Mouse (Mus musculus): ENCODE data around the gene Vps13c. TPM values are rescaled to one million over a fixed set of nuclear protein-coding genes. Genes with fewer than 3 reads are reported as not detected.

Vps13c gene
- polyA plus RNA-seq, 1 experiment from 2014 or later = 11.2 TPM

GRCm38 (mm10) chr9:67900398-67900797, 60.2 kb downstream of the Vps13c start:
- Histone ChIP-seq H3K4me2 (no peak overlapping the region), H3K27ac (no peak overlapping the region), H3K4me3 (no peak overlapping the region), H3K4me1 (replicated peaks) (peaks cover 10% of the 10 kb centered on the region; the same call in 1 of the 2 replicates), H3K9me3 (no peaks in the 10 kb centered on the region), H3K9ac (no peak overlapping the region), H3K36me3 (peaks cover 35% of the 10 kb centered on the region), H3K27me3 (no peaks in the 10 kb centered on the region)
- WGBS = 55% methylated on average over 5 of the region's 5 CpGs
- ATAC-seq (ENCODE audit: low FRiP score) = no peak

- 63% methylated on average over 6 of the region's 6 CpGs for WGBS
- ATAC-seq (ENCODE audit: low FRiP score) = no peak
These were observed 64.2 kb downstream of the Vps13c start for GRCm38 (mm10) chr9:67904355-67904754.

GRCm38 (mm10) chr9:67905541-67905940, 65.3 kb downstream of the Vps13c start:
- WGBS = 77% methylated on average over 2 of the region's 2 CpGs
- ATAC-seq (ENCODE audit: low FRiP score) = no peak
- H3K4me1 ChIP-seq (replicated peaks) = no peaks in the 10 kb centered on the region
- H3K4me3 ChIP-seq = no peak overlapping the region
- no peaks in the 10 kb centered on the region for H3K27me3 ChIP-seq
- no peak overlapping the region for H3K9ac ChIP-seq
- no peak overlapping the region for H3K4me2 ChIP-seq
- H3K27ac ChIP-seq = no peak overlapping the region
- peaks cover 69% of the 10 kb centered on the region for H3K36me3 ChIP-seq
- no peaks in the 10 kb centered on the region for H3K9me3 ChIP-seq

More at GRCm38 (mm10) chr9:67904355-67904754, 64.2 kb downstream of the Vps13c start:
- H3K9ac ChIP-seq = no peak overlapping the region
- H3K4me3 ChIP-seq = no peak overlapping the region
- no peak overlapping the region for H3K4me2 ChIP-seq
- no peak overlapping the region for H3K27ac ChIP-seq
- H3K27me3 ChIP-seq = no peaks in the 10 kb centered on the region
- no peaks in the 10 kb centered on the region for H3K4me1 ChIP-seq (replicated peaks)
- H3K9me3 ChIP-seq = no peaks in the 10 kb centered on the region
- H3K36me3 ChIP-seq = peaks cover 57% of the 10 kb centered on the region

- Histone ChIP-seq H3K9me3 (no peaks in the 10 kb centered on the region), H3K4me1 (replicated peaks) (no peaks in the 10 kb centered on the region), H3K27me3 (no peaks in the 10 kb centered on the region), H3K4me3 (no peak overlapping the region), H3K27ac (no peak overlapping the region), H3K36me3 (peaks cover 66% of the 10 kb centered on the region), H3K4me2 (no peak overlapping the region), H3K9ac (no peak overlapping the region)
- WGBS = 91% methylated on average over 7 of the region's 7 CpGs
- ATAC-seq (ENCODE audit: low FRiP score) = no peak
These were observed 74.5 kb downstream of the Vps13c start for GRCm38 (mm10) chr9:67914681-67915080.

GRCm38 (mm10) chr9:67922350-67922749, 82.2 kb downstream of the Vps13c start:
- ATAC-seq (ENCODE audit: low FRiP score) = no peak
- no peak overlapping the region for H3K9ac ChIP-seq
- no peaks in the 10 kb centered on the region for H3K27me3 ChIP-seq
- H3K4me3 ChIP-seq = no peak overlapping the region
- no peaks in the 10 kb centered on the region for H3K9me3 ChIP-seq
- no peak overlapping the region for H3K4me2 ChIP-seq
- no peak overlapping the region for H3K27ac ChIP-seq
- H3K36me3 ChIP-seq = peaks cover 46% of the 10 kb centered on the region
- 48% methylated on average over 5 of the region's 5 CpGs for WGBS
- H3K4me1 ChIP-seq (replicated peaks) = 0 out of 2 replicates have a peak, but pooled peaks cover 4% of the 10 kb centered on the region

GRCm38 (mm10) chr9:67930629-67931028, 90.4 kb downstream of the Vps13c start:
- ATAC-seq (ENCODE audit: low FRiP score) = no peak
- Histone ChIP-seq H3K27me3 (no peaks in the 10 kb centered on the region), H3K27ac (no peak overlapping the region), H3K4me3 (no peak overlapping the region), H3K4me1 (replicated peaks) (no peaks in the 10 kb centered on the region), H3K4me2 (no peak overlapping the region), H3K9me3 (no peaks in the 10 kb centered on the region), H3K36me3 (peaks cover 49% of the 10 kb centered on the region), H3K9ac (no peak overlapping the region)
- WGBS = 75% methylated on average over 7 of the region's 7 CpGs

- Histone ChIP-seq H3K9ac (no peak overlapping the region), H3K27ac (no peak overlapping the region), H3K4me1 (replicated peaks) (no peaks in the 10 kb centered on the region), H3K4me3 (no peak overlapping the region), H3K9me3 (no peaks in the 10 kb centered on the region), H3K4me2 (no peak overlapping the region), H3K27me3 (no peaks in the 10 kb centered on the region), H3K36me3 (peaks cover 43% of the 10 kb centered on the region)
- ATAC-seq (ENCODE audit: low FRiP score) = no peak
- WGBS = 58% methylated on average over 2 of the region's 2 CpGs
These were observed 97.1 kb downstream of the Vps13c start for GRCm38 (mm10) chr9:67937286-67937685.

- no peak overlapping the region for H3K4me3 ChIP-seq
- H3K27me3 ChIP-seq = no peaks in the 10 kb centered on the region
- WGBS = 72% methylated on average over 7 of the region's 7 CpGs
- no peaks in the 10 kb centered on the region for H3K4me1 ChIP-seq (replicated peaks)
- ATAC-seq (ENCODE audit: low FRiP score) = no peak
- peaks cover 82% of the 10 kb centered on the region for H3K36me3 ChIP-seq
- no peaks in the 10 kb centered on the region for H3K9me3 ChIP-seq
- no peak overlapping the region for H3K27ac ChIP-seq
- no peak overlapping the region for H3K4me2 ChIP-seq
- no peak overlapping the region for H3K9ac ChIP-seq
These were observed 115.3 kb downstream of the Vps13c start for GRCm38 (mm10) chr9:67955466-67956010.

GRCm38 (mm10) chr9:67961953-67962352, 121.8 kb downstream of the Vps13c start:
- no peak for ATAC-seq (ENCODE audit: low FRiP score)
- H3K4me3 ChIP-seq = no peak overlapping the region
- H3K9me3 ChIP-seq = no peaks in the 10 kb centered on the region
- H3K4me2 ChIP-seq = no peak overlapping the region
- no peaks in the 10 kb centered on the region for H3K27me3 ChIP-seq
- H3K9ac ChIP-seq = no peak overlapping the region
- 98% methylated on average over 5 of the region's 5 CpGs for WGBS
- no peak overlapping the region for H3K27ac ChIP-seq
- peaks cover 7% of the 10 kb centered on the region for H3K4me1 ChIP-seq (replicated peaks)
- H3K36me3 ChIP-seq = peaks cover 45% of the 10 kb centered on the region

- no peak overlapping the region for H3K4me3 ChIP-seq
- peaks cover 34% of the 10 kb centered on the region for H3K36me3 ChIP-seq
- peak overlapping the region; percentile 24; the same call in 1 of the 2 replicates for H3K27ac ChIP-seq
- no peaks in the 10 kb centered on the region for H3K9me3 ChIP-seq
- peaks cover 7% of the 10 kb centered on the region for H3K4me1 ChIP-seq (replicated peaks)
- peak overlapping the region; percentile 14; the same call in 1 of the 2 replicates for H3K4me2 ChIP-seq
- ATAC-seq (ENCODE audit: low FRiP score) = no peak
- WGBS = 21% methylated on average over 14 of the region's 14 CpGs
- H3K27me3 ChIP-seq = no peaks in the 10 kb centered on the region
- no peak overlapping the region for H3K9ac ChIP-seq
These were observed 125.7 kb downstream of the Vps13c start for GRCm38 (mm10) chr9:67965889-67966288.

- H3K9ac ChIP-seq = no peak overlapping the region
- H3K27me3 ChIP-seq = no peaks in the 10 kb centered on the region
- H3K4me3 ChIP-seq = no peak overlapping the region
- no peak overlapping the region for H3K27ac ChIP-seq
- no peak for ATAC-seq (ENCODE audit: low FRiP score)
- peaks cover 39% of the 10 kb centered on the region for H3K36me3 ChIP-seq
- H3K4me2 ChIP-seq = no peak overlapping the region
- 88% methylated on average over 3 of the region's 3 CpGs for WGBS
- H3K9me3 ChIP-seq = no peaks in the 10 kb centered on the region
- peaks cover 7% of the 10 kb centered on the region for H3K4me1 ChIP-seq (replicated peaks)
These were observed 126.8 kb downstream of the Vps13c start for GRCm38 (mm10) chr9:67967011-67967410.

- H3K9ac ChIP-seq = no peak overlapping the region
- WGBS = 38% methylated on average over 6 of the region's 6 CpGs
- H3K9me3 ChIP-seq = no peaks in the 10 kb centered on the region
- no peaks in the 10 kb centered on the region for H3K27me3 ChIP-seq
- no peak overlapping the region for H3K4me2 ChIP-seq
- H3K36me3 ChIP-seq = peaks cover 35% of the 10 kb centered on the region
- no peak overlapping the region for H3K27ac ChIP-seq
- no peak for ATAC-seq (ENCODE audit: low FRiP score)
- no peaks in the 10 kb centered on the region for H3K4me1 ChIP-seq (replicated peaks)
- H3K4me3 ChIP-seq = no peak overlapping the region
These were observed 133.3 kb downstream of the Vps13c start for GRCm38 (mm10) chr9:67973451-67973850.

GRCm38 (mm10) chr9:67975491-67975890, 135.3 kb downstream of the Vps13c start:
- ATAC-seq (ENCODE audit: low FRiP score) = no peak
- Histone ChIP-seq H3K9ac (no peak overlapping the region), H3K4me2 (no peak overlapping the region), H3K9me3 (no peaks in the 10 kb centered on the region), H3K4me3 (no peak overlapping the region), H3K4me1 (replicated peaks) (no peaks in the 10 kb centered on the region), H3K27me3 (no peaks in the 10 kb centered on the region), H3K36me3 (peaks cover 27% of the 10 kb centered on the region), H3K27ac (no peak overlapping the region)
- 94% methylated on average over 9 of the region's 9 CpGs for WGBS
